Mouse (Mus musculus): ENCODE data around the gene A430078G23Rik. TPM values are rescaled to one million over a fixed set of nuclear protein-coding genes. Genes with fewer than 3 reads are reported as not detected.
A peak's percentile ranks its signal among the peaks of the same experiment; 100 is the strongest.

A430078G23Rik gene
- total and polyA plus RNA-seq, 3 experiments = 2.8 to 3.8 TPM; not detected in 1

- DNase-seq (ENCODE audit: low read depth, low spot score) = no peak
- peak overlapping the region; percentile 57 for H3K27ac ChIP-seq (ENCODE audit: control insufficient read depth, low read depth, low read length)
- no peaks in the 10 kb centered on the region for H3K27me3 ChIP-seq (ENCODE audit: control insufficient read depth in 1 of 2, insufficient read depth in 2 of 2, low read length in 2 of 2)
- H3K79me2 ChIP-seq (ENCODE audit: control insufficient read depth, insufficient read depth, low read length, poor library complexity) = no peaks in the 10 kb centered on the region
- peaks cover 0 to 45% of the 10 kb centered on the region in 2 experiments; a peak in 2 of 4 replicates for H3K36me3 ChIP-seq (ENCODE audit: control insufficient read depth in 1 of 2, insufficient read depth in 2 of 2, low read length in 2 of 2)
- H3K4me3 ChIP-seq (ENCODE audit: control insufficient read depth in 1 of 2, insufficient read depth in 1 of 2, low read depth in 2 of 2, low read length in 2 of 2) = no peak overlapping the region
- no peak for TF ChIP-seq GATA1 (IDR thresholded peaks at IDR 0.05; ENCODE audit: low read depth, low read length)
- TF ChIP-seq ZKSCAN1 (IDR thresholded peaks at IDR 0.05; ENCODE audit: low read depth, low read length) = no peak
- TF ChIP-seq POLR2AphosphoS5 (IDR thresholded peaks at IDR 0.05; ENCODE audit: borderline replicate concordance, low read depth, low read length) = no peak
- no peak for TF ChIP-seq MAZ (IDR thresholded peaks at IDR 0.05; ENCODE audit: low read depth, low read length)
- TF ChIP-seq ZNF384 (IDR thresholded peaks at IDR 0.05; ENCODE audit: low read depth, low read length) = no peak
- TF ChIP-seq NELFE (IDR thresholded peaks at IDR 0.05; ENCODE audit: low read depth, low read length) = no peak
- no peak for TF ChIP-seq SMC3 (IDR thresholded peaks at IDR 0.05; ENCODE audit: low read depth, low read length)
- TF ChIP-seq CHD2 (IDR thresholded peaks at IDR 0.05; ENCODE audit: low read length) = no peak
- TF ChIP-seq CTCF (IDR thresholded peaks at IDR 0.05 in 2 of 3, conservative IDR thresholded peaks at IDR 0.05 in 1 of 3; ENCODE audit: control insufficient read depth in 1 of 3, insufficient read depth in 1 of 3, low read depth in 2 of 3, low read length in 3 of 3, poor library complexity in 1 of 3, severe bottlenecking in 1 of 3) = no peak
- no peak for TF ChIP-seq USF2 (IDR thresholded peaks at IDR 0.05; ENCODE audit: borderline replicate concordance in 1 of 2, insufficient read depth in 1 of 2, low read depth in 1 of 2, low read length in 2 of 2)
- H3K9me3 ChIP-seq (replicated peaks; ENCODE audit: insufficient read depth, low read length) = no peaks in the 10 kb centered on the region
- peaks cover 21 to 46% of the 10 kb centered on the region in 2 experiments for H3K4me1 ChIP-seq (ENCODE audit: control insufficient read depth in 1 of 2, insufficient read depth in 2 of 2, low read length in 2 of 2)
- H3K9ac ChIP-seq (ENCODE audit: control insufficient read depth, low read depth, low read length, poor library complexity, severe bottlenecking) = peak overlapping the region; percentile 24; the same call in 1 of the 2 replicates
Measured at GRCm38 (mm10) chr8:3414639-3415190, 61.5 kb downstream of the A430078G23Rik start.

- Histone ChIP-seq H3K36me3 (ENCODE audit: control insufficient read depth in 1 of 2, insufficient read depth in 2 of 2, low read length in 2 of 2) (peaks cover 0 to 45% of the 10 kb centered on the region in 2 experiments; a peak in 2 of 4 replicates), H3K4me1 (ENCODE audit: control insufficient read depth in 1 of 2, insufficient read depth in 2 of 2, low read length in 2 of 2) (peaks cover 21 to 46% of the 10 kb centered on the region in 2 experiments), H3K9ac (ENCODE audit: control insufficient read depth, low read depth, low read length, poor library complexity, severe bottlenecking) (no peak overlapping the region), H3K27me3 (ENCODE audit: control insufficient read depth in 1 of 2, insufficient read depth in 2 of 2, low read length in 2 of 2) (no peaks in the 10 kb centered on the region), H3K4me3 (ENCODE audit: control insufficient read depth in 1 of 2, insufficient read depth in 1 of 2, low read depth in 2 of 2, low read length in 2 of 2) (no peak overlapping the region), H3K9me3 (replicated peaks; ENCODE audit: insufficient read depth, low read length) (no peaks in the 10 kb centered on the region), H3K27ac (ENCODE audit: control insufficient read depth, low read depth, low read length) (peak overlapping the region; percentile 57), H3K79me2 (ENCODE audit: control insufficient read depth, insufficient read depth, low read length, poor library complexity) (no peaks in the 10 kb centered on the region)
- TF ChIP-seq BHLHE40 (IDR thresholded peaks at IDR 0.05; ENCODE audit: borderline replicate concordance, low read depth, low read length) (no peak), RAD21 (IDR thresholded peaks at IDR 0.05; ENCODE audit: low read depth, low read length) (no peak), JUND (IDR thresholded peaks at IDR 0.05; ENCODE audit: low read depth, low read length) (no peak), MEF2A (IDR thresholded peaks at IDR 0.05; ENCODE audit: extremely low read depth, insufficient replicate concordance, low read depth, low read length, poor library complexity, severe bottlenecking) (peak; percentile 44; the same call in 1 of the 2 replicates), ETS1 (IDR thresholded peaks at IDR 0.05; ENCODE audit: low read depth, low read length) (no peak), TBP (IDR thresholded peaks at IDR 0.05; ENCODE audit: low read depth, low read length) (no peak), MAX (IDR thresholded peaks at IDR 0.05; ENCODE audit: low read length) (no peak), GATA1 (IDR thresholded peaks at IDR 0.05; ENCODE audit: low read depth, low read length) (peak; percentile 57), TCF12 (IDR thresholded peaks at IDR 0.05; ENCODE audit: low read depth, low read length) (peak; percentile 47; the same call in 1 of the 2 replicates), MYC (IDR thresholded peaks at IDR 0.05; ENCODE audit: low read depth, low read length) (no peak), EP300 (IDR thresholded peaks at IDR 0.05; ENCODE audit: low read depth in 1 of 2, low read length in 2 of 2) (peak; percentile 35 to 69; a peak in 3 of 4 replicates), POLR2A (IDR thresholded peaks at IDR 0.05; ENCODE audit: control insufficient read depth in 1 of 2, insufficient read depth in 1 of 2, low read depth in 1 of 2, low read length in 2 of 2, poor library complexity in 1 of 2) (no peak), TAL1 (IDR thresholded peaks at IDR 0.05; ENCODE audit: low read length) (no peak), HCFC1 (IDR thresholded peaks at IDR 0.05; ENCODE audit: low read depth, low read length) (no peak), MAZ (IDR thresholded peaks at IDR 0.05; ENCODE audit: low read depth, low read length) (no peak)
- DNase-seq (ENCODE audit: low read depth, low spot score) = peak; percentile 57
Measured at GRCm38 (mm10) chr8:3415259-3415658, 62.0 kb downstream of the A430078G23Rik start.
